Mouse (Mus musculus): ENCODE measurements at regions not wholly inside any gene's neighbourhood (a gene's known extent, or its start where the extent isn't known, plus 50 kb on each side); places are given as distances from the start of the nearest gene placed in this dataset.

DNA sequence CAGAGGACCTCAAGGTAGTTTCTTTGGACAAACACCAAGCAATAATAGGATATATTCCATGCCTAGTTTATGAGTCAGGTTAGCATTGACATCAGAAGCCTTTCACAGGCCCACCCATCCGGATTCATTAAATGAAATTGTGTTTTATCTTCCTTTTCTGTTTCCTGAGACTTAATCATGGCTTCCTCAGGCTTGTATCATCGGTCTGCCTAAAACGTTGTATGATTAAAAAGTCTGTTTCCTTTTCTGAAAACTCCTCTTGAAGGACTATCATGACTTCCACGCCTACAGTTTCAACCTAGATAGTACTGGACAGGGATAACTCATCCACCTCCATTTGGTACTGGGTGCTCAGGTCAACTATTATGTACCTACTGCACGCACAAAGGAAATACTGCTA lies 62.6 kb downstream of the S1pr1 start:
- TF ChIP-seq CTCF (IDR thresholded peaks at IDR 0.05; ENCODE audit: insufficient read depth, low read depth, low read length), result no peak
- no peak for TF ChIP-seq POLR2A (IDR thresholded peaks at IDR 0.05; ENCODE audit: insufficient read depth, low read depth, low read length)

Data from olfactory bulb, adult 2 months (tissue).